Mouse (Mus musculus) c-Kit-positive CD71-positive TER-119-positive erythroid progenitor cells, embryonic 14.5 days (primary cell): ENCODE measurements around the gene Lrrc4.

ENCODE experiments used
- DNase-seq: peaks from one replicate; pipeline ENCODE4 v3.0.0-alpha.2; 2013; ENCODE audit warnings: low spot score

The Lrrc4 gene

DNA sequence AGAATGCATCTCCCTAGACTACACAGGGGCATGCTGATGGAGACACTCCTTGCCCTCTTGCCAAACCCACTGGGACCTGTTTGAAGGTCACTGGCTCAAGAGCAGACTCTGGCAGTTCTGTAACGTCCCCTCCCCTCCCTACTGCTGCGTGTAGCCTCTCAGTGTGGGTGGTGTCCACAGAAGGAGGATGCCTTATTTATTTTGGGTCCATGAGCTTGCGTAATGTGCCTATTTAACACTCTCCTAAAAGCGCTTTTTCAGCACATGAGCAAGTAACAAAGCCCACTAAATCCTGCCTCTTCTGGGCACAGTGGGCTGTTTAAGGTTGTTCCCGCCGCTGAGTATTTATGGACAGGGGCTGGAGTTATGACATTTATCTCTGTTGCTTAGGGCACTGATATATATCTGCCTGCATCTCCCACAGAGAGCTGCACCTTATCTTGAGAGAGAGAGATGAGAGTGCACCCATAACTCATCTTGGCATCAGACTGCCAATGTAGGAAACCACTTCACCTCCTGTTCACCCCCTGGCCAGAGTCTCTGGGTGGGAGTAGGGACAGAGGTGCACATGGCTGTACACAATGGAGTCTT, 63.6 kb downstream of the Lrrc4 start:
- DNase-seq: no peak

DNA sequence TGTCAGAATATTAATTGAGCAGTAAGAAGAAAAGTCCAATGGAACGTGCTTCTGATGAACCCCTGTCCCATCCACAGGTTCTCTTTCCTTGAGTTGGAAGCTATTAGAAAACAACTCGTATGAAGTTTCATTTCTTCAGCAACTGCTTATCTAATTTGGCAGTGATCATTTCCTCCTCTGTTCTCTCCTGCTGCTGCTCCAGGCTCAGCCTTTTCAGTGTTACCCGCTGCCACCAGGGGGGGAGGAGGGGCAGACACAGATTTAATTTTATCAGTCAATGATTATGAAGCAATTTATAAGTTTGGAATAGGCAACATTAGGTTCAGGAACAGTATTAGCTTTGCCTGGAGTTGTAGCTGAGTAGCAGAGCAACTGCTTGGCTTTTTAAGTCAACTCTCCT, 64.9 kb downstream of the Lrrc4 start:
- DNase-seq: no peak

DNA sequence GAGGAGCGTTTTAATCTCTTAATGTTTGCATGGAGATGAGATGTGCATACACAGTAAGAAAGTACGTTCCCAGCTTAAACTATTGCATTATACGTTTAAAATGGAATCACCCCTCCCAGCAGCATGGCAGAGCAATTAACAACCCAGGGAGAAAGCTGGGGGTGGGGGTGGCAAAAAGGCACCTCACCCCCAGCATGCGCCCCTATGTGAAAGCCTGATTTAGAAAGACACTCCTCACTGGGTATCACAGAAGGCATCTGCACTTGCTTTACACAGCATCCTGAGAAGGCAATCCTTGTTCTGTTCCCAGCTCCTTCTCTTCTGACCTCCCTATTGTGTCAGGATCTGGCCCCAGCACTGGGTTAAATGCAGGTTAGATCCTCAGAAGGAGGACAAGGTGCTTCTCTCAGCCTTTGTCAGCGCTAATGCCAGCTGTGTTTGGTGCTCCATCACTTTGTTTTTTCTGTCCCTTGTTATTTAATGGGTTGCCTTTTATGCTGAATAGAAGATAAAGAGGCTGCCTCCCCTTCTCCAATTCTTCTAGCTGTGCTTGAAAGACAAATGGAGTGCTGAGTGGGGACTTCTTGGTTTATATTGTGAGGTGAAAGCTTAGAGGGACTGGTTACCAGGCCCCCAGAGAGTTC, 69.3 kb downstream of the Lrrc4 start:
- DNase-seq: no peak

DNA sequence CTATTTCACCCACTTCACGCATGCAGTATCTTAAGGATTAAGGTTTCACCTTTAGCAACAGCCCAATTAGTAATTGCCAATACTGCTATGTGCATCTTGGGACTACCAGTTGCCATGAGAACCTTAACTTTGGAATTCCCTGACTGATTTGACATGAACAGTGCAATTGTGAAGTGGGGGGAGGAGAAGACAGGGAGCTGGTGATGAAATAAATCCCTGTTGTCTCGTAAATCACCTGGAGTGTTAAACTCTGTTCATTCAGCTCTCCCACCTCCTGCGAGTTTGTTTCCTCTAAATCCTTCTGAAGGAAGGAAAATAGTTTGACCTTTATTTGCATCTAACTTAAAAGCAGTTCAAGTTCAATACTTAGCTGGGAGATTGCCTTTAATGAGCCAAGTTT, 69.8 kb downstream of the Lrrc4 start:
- DNase-seq: no peak

DNA sequence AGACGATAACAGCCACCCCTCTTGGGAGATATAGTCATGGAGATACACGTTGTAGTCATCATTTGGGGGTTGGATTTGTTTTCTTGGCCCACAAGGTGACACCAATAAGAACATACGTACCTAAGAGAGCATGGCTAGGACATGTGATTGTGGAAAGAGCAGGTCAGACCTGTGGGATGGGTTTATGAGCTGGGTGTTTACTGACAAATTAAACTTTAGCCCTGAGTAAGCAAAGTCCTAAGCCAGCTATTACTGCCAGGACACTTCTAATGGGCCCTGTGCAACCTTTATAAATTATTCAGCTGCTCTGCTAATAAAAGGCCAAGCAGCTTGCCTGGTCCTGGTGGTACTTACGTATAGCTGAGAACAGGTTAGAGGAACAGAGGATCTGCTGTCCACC, 73.3 kb downstream of the Lrrc4 start:
- no peak for DNase-seq

DNA sequence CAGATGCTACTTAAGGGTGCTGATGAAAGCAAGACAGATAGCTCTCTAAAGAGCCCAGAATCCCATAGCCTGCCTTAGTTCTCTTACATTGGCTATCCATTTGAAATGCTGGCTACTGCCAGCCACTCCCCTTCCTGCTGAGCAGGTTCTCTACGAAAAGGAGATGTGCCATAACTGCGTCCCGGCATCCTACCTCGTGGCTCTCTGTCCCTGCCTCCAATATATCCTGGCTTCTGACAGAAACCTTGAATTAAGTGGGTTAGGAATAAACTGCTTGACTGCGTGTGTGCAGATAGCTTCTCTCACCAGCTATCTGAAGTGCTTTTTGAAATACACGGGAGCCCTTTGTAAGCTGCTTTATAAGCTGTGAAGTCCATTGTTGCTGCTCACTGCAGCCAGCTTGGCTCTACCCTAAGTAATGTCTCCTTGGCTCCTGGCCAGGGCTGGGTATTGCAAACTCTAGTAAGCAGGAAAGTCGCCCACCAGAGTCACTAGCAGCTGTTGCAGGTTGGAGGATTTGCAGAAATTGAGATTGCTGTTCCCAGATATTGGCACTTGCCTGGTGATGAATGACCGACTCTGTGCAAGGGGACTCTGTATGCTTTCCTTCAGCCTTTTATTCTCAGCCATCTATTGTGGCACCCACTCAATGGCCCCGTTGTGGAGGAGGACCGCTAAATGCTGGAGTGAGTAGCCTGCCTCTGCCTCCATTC, 75.1 kb downstream of the Lrrc4 start:
- DNase-seq: no peak

DNA sequence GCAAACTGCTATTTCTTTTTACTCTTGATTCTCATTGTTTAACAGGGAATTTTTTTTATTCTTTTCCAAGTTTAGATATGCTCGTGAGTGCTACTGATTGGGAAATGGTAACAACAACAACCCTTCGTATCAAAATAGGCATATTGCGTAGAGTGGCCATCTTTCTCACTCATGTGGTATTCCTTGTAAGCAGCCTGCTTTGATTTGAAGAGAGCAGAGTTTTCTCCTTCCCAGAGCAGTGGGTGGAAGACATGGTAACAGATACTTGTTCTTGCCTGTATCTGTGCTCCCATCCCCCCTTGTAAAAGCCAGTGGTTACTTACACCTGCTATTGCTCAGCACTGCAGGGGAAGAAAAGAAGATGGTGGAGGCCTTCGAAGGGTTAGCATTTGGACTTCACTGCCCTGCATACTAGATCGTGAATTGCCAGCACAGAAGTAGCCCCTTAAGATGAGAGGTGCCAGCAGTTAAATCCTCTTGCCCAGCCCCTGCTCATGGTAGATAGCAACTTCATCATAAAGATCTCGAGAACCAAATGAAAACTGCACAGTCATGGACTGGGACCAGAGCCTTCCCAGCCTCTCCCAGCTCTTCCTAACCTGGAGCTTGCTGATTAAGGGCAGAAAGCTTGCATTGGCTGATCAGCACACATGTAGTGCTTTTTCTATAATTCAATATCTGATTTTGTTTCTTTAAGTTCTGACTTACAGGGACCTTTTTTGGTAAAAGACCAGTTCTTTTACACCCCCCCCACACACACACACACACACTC, 77.2 kb downstream of the Lrrc4 start:
- peak; percentile 39 for DNase-seq

DNA sequence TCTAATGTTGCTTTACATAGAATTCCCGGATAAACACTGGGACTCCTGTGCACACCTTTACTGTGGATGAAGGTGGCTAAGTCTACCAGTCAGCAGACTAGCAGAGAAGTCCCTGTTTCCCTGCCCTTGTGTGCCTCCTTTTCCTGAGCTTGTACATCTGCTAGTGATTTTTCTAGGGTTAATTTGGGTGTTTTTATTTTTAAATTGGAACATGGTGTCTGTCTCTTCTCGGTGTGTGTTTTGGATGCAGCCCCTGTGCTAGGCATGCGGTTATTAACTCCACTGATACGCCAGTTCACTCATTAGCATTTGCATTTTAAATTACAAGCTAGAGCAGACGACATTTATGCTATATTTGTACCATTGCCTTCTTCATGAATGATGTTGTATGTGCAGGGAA, 77.9 kb downstream of the Lrrc4 start:
- no peak for DNase-seq

DNA sequence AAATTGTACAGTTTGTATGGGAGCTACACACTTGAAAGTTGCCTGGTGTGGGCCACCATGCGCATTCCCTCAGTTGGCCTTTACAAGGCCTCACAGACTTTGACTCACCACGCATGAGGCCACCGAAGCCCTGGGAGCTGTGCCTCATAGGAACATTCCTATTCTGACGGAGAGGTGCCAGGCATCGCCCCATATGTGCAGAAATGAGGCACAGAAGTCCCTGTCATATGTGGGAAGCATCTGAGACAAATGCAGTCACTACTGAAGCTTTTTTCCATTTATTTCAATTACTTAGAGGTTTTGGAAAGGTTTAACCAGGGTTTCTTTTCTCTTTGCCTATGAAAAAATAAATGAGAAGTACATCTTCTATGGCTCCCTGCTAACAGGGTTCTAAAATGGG, 78.3 kb downstream of the Lrrc4 start:
- DNase-seq: no peak

DNA sequence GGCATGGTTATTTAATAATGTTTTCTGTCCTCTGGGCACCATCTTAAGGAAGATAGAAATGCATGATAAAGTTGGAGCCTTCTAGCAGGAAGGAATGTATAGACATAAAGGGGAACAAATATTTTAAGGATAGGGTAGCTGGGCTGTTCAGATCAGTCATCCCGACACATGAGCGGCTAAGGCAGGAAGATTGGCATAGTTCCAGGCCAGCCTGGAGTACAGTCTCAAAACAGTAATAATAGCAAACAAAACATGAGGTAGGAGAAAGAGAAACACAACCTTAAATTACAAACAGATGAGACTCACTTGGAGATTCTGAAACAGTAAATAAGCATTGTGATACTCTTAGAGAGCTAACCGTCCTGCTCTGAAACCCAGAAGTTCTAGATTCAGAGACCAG, 80.4 kb downstream of the Lrrc4 start:
- no peak for DNase-seq

DNA sequence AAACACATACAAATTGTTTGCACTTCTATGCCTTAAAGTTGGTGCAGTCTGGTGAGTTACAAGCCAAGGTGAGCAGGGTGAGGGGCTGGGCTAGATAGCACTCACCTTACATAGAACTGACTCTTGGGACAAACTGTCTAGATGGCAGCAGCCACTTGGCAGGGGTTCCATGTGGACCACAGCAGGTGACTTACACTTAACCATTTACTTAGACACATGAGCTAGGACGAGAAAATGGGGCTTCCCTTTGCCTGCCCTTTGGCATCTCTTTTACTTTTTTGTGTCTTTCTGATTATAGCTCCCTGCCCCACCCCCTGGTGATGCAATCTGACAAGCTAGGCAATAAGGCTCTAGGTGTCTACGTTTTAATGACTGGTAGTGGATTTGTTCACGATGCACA, 82.3 kb downstream of the Lrrc4 start:
- no peak for DNase-seq

DNA sequence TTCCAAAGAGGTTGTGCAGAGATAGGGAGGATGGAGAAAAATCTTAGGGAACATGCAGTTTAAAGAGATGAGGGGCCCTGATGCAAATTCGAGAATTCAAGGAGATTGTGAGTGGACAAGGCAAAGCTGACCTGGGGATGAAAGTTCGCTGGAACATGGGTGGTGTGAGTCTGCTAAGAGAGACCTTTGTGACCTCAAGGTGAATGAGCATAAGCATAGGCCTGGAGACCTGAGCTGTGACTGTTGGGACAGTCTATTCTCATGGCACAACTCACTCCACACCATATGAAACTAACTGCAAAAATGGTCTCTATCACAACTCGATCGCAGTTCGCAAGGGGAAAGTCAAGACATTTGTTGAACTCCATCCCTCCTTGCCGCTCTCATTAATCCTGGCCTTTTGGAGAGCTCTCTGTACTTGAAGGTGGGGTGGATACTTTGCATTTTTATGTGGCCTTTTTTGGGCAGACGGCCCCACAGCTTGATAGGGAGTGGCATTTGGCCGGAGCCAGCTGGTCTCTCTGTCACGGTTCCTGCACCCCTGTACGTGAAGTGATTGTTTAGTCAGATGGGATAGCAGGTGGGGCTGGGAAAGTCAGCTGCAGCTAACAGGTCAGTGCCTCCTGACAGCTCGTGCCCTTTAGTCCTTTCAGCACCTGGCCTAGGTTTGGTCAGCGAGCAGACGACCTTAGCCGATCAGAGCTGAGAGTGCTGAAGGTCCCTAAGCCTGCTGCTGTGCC, 83.4 kb downstream of the Lrrc4 start:
- DNase-seq: no peak

DNA sequence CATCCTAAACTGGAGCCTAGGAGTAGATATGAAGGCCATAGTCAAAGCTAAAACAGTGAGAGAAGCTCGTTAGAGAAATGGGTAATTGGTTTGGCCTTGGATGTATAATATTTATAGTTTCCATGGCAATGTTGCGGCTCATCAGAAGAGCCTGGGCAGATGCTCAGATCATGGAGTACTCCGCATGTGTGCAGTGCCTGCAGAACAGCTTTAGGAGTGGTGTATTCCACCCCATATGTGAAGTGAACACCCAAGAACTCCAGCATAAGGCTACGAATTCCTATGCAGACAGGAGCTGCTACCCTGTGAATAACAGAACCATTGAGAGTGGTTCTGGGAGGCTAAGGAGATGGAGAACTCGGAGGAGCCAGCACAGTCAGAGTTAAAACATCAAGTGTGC, 84.5 kb downstream of the Lrrc4 start:
- no peak for DNase-seq

DNA sequence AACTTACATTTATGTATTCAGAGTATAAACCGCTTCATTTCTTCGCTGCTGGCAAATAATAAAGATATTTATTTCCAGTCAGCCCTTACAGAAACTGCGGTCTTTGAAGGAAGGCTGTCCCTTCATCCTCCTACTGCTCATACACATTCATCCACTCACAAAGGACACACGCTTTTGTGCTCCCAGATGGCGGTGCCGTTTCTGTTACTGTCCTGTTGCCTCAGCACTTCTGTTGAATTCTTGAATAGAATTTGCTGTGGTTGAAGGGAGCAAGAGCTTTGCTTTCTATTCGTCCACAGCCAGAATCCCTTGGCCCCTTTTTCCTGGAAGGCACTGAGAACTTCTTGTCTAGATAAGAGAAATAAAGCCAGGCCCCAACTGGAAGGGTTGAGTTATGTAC, 85.7 kb downstream of the Lrrc4 start:
- peak; percentile 22 for DNase-seq

DNA sequence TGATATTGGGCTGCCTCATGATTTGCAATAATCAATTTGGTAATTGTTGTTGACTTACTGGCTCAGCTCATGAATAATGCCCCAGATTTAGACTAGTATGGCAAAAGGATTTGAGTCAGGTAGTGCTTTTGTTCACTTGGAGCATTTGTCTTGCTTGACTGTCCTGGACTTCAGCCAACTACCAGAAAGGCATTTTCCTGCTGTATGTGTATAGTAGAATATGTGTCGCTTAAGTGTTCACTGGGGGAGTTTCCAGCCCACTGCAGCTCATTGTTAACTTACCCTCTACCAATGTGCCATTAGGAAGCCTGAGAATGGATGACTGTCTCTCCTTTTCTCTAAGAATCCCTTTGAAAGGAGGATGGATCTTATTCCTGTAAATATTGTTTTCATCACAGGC, 88.0 kb downstream of the Lrrc4 start:
- DNase-seq: no peak

DNA sequence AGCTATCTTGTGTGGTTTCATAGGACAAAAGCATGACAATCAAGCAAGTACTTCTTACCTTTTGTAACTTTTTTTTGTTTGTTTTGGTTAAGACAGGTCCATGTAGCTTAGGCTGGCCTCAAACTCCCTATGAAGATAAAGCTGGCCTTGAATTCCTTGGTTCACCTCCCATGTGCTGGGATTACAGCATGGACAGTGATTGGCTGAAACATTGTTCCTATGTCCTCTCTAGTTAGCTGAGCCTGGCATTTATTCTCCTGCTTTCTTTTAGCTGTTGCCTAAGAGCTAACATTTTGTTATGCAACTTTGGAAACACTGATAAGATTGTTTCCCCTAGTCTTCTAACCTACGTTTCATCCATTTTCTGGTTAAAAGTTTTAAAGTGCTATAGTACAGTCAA, 93.9 kb downstream of the Lrrc4 start:
- DNase-seq: no peak

DNA sequence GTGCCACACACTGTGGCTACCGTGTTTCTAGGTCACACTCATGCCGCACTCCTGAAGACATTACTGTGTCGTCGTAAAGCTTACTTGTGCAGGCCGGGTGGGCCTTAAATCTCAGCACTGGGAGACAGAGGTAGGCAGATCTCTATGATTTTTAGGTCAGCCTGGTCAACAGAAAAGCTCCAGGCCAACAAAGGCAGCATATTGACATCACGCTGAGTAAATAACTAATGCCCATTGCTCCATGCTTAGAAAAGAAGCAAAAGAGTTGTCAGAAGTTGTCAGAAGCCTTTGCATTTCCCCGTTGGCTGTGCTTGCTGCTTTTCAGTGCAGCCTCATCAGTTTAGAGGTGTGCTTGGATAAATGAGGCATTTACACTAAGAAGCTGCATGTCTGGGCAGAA, 94.9 kb downstream of the Lrrc4 start:
- DNase-seq: no peak

DNA sequence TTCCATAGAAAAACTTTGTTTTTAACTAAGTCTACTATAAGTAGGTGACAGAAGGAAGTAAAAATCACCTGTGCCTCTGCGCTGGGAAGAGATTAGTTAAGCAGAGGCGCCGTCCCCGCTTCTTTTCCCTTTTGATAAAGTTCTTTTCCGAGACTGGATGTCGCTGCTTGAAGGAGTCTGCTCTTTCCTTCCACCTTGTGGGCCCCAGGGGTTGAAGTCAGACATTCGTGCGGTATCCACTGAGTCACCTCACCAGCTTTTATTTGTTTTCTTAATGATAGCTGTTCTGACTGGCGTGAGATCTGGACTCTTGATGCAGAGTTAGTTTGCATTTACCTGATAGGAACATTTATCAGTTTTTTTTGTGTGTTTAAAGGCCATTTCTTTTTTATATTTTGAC, 96.4 kb downstream of the Lrrc4 start:
- DNase-seq: no peak

DNA sequence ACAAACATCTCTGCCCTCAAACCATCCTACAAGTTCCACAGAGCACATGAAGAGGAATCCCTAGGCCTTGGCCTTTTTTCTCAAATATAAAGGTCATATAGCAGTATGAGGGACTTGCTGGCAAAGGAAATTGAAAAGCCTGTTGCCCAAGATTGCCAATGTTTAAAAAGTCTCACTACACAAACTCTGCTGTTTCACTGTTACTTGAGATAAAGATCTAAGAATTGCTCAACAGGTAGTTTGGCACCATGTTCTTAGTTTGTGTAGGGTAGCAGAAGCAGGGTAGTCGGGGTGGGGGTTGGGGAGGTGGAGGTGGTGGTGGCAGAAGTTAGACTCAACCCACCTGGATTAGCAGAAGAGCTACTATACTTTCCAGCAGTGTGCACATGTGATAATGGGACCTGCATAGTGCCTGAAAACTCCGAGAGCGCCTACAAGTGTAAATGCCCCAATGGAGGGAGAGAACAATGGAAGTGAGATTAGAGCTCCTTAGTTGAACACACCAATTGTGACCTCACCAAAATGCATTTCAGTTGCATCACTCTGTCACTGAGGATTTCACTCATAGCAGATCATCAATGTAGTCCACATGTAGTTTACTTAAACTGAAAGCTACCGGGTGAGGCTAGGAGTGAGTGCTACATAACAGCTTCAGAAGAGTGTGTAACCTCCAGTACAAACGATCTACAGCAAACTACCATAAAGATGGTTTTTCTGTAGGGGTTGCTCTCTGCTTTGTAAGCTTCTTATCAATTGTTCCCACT, 97.5 kb downstream of the Lrrc4 start:
- no peak for DNase-seq

DNA sequence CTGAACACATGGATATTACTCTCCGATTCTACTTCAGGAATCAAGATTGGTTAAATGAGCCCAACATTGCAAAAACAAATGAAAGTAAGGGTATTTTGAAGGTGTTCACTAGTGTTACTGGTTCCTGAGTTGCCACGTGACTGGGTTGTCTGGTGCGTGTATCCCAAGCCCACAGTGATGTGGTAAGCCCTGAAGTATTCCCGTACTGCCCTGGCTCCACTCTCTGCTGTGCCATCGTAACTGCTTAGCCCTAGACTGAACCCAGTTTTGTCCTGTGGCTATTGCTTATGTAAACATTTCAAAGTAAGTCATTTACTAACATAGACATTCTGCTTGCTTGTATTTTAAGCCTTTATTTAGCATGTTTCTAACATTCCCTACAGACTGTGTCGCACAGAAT, 100.3 kb downstream of the Lrrc4 start:
- DNase-seq: no peak

DNA sequence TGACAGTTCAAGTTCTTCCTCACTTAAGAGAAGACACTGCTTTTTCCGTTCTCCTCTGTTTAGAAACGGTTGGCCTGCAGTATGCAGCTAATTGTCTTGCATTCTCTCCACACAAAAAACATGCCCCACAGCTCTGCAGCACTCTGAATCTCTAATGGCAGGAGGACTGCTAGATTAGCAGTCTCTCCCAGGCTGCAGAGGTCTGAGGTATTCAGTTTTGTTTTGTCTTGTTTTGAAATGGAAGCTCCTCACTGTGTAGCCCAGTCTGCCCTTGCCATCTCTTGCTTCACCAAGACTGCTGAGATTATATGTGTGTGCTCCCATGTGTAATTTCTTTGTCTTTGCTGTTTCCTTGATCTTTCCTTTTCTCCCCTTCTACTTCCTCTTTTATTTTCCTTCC, 101.9 kb downstream of the Lrrc4 start:
- DNase-seq: no peak

DNA sequence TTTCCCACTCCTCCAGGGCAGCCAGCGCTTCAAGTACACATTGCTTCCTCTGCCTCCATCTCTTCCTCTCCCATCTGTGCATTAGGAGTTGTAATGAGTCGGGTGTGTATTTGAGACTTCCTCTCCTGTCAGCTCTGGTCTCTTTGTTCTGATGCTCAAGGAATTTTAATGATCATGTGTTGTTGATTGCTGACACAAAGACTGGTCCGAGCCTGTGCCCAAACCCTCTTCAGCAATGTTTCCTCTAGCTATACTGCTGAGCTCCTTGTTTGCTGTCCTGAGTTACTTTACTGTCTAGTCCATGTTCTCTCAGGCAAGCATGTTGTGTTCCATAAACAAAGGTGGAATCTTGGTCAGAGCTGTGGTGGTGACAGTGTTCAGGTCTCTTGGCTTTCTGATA, 102.3 kb downstream of the Lrrc4 start:
- DNase-seq: no peak
